Mouse (Mus musculus): ENCODE data around the gene Prkg1. TPM values are rescaled to one million over a fixed set of nuclear protein-coding genes. Genes with fewer than 3 reads are reported as not detected.

Prkg1 gene
- total and polyA plus RNA-seq, 3 experiments: not detected

- Histone ChIP-seq H3K4me1 (ENCODE audit: control insufficient read depth in 1 of 2, insufficient read depth in 2 of 2, low read length in 2 of 2) (no peaks in the 10 kb centered on the region), H3K4me3 (ENCODE audit: control insufficient read depth in 1 of 2, insufficient read depth in 1 of 2, low read depth in 2 of 2, low read length in 2 of 2) (no peak overlapping the region), H3K36me3 (ENCODE audit: control insufficient read depth in 1 of 2, insufficient read depth in 2 of 2, low read length in 2 of 2) (no peaks in the 10 kb centered on the region), H3K27me3 (ENCODE audit: control insufficient read depth in 1 of 2, insufficient read depth in 2 of 2, low read length in 2 of 2) (no peaks in the 10 kb centered on the region), H3K27ac (ENCODE audit: control insufficient read depth, low read depth, low read length) (no peak overlapping the region), H3K9me3 (replicated peaks; ENCODE audit: insufficient read depth, low read length) (no peaks in the 10 kb centered on the region), H3K9ac (ENCODE audit: control insufficient read depth, low read depth, low read length, poor library complexity, severe bottlenecking) (no peak overlapping the region), H3K79me2 (ENCODE audit: control insufficient read depth, insufficient read depth, low read length, poor library complexity) (no peaks in the 10 kb centered on the region)
- TF ChIP-seq USF1 (IDR thresholded peaks at IDR 0.05; ENCODE audit: low read depth, low read length) (no peak), POLR2A (IDR thresholded peaks at IDR 0.05; ENCODE audit: control insufficient read depth in 1 of 2, insufficient read depth in 1 of 2, low read depth in 1 of 2, low read length in 2 of 2, poor library complexity in 1 of 2) (no peak), CTCF (IDR thresholded peaks at IDR 0.05 in 2 of 3, conservative IDR thresholded peaks at IDR 0.05 in 1 of 3; ENCODE audit: control insufficient read depth in 1 of 3, insufficient read depth in 1 of 3, low read depth in 2 of 3, low read length in 3 of 3, poor library complexity in 1 of 3, severe bottlenecking in 1 of 3) (no peak), E2F4 (IDR thresholded peaks at IDR 0.05; ENCODE audit: borderline replicate concordance, low read depth, low read length) (no peak)
- DNase-seq (ENCODE audit: low read depth, low spot score): no peak
Observed at GRCm38 (mm10) chr19:30553740-30554139, 1211.1 kb downstream of the Prkg1 start.

GRCm38 (mm10) chr19:30552260-30552659 is 1212.6 kb downstream of the Prkg1 start:
- Histone ChIP-seq H3K27ac (ENCODE audit: control insufficient read depth, low read depth, low read length) (no peak overlapping the region), H3K27me3 (ENCODE audit: control insufficient read depth in 1 of 2, insufficient read depth in 2 of 2, low read length in 2 of 2) (no peaks in the 10 kb centered on the region), H3K36me3 (ENCODE audit: control insufficient read depth in 1 of 2, insufficient read depth in 2 of 2, low read length in 2 of 2) (no peaks in the 10 kb centered on the region), H3K4me3 (ENCODE audit: control insufficient read depth in 1 of 2, insufficient read depth in 1 of 2, low read depth in 2 of 2, low read length in 2 of 2) (no peak overlapping the region), H3K9me3 (replicated peaks; ENCODE audit: insufficient read depth, low read length) (no peaks in the 10 kb centered on the region), H3K9ac (ENCODE audit: control insufficient read depth, low read depth, low read length, poor library complexity, severe bottlenecking) (no peak overlapping the region), H3K4me1 (ENCODE audit: control insufficient read depth in 1 of 2, insufficient read depth in 2 of 2, low read length in 2 of 2) (no peaks in the 10 kb centered on the region), H3K79me2 (ENCODE audit: control insufficient read depth, insufficient read depth, low read length, poor library complexity) (no peaks in the 10 kb centered on the region)
- DNase-seq (ENCODE audit: low read depth, low spot score): no peak
- TF ChIP-seq KAT2A (conservative IDR thresholded peaks at IDR 0.05; ENCODE audit: low read depth, low read length) (no peak), RAD21 (IDR thresholded peaks at IDR 0.05; ENCODE audit: low read depth, low read length) (no peak), USF1 (IDR thresholded peaks at IDR 0.05; ENCODE audit: low read depth, low read length) (peak; percentile 59; the same call in 1 of the 2 replicates), MAZ (IDR thresholded peaks at IDR 0.05; ENCODE audit: low read depth, low read length) (no peak)

DNA sequence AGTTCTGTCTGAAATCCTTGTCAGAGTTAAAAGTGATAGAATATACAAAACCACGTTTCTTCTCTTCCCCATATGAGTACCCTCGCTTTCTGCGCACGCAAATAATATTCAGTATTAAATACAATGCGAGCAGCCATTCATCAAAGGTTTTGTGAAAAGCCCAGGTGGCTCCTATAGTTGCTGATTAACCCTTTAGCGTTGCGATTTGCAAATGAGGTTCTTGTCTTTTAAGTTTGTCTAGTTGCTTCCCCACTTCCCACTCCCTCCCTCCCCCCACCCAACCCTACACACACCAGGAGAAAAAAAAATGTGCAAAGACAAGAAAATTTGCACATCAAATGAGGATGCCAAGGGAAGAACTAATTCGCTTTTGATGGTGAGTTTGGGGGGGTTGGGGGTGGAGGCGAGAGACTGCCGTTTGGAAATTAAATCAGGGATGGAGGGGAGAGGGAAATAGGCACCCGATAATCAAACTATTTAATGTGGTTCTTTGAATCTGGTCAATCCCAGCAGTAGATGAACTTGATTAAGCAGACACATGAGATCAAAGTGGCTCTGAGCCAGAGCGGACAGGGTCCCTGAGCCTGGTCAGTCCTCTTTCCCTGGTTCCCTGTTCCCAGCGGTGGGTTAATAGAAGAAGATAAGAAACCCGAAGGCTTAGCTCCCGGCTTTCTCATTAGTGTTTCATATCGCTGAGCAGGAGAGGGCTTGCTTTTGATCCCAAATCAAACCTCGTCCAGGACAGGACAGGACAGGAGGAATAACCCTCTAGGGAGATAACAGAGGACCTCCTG is 1214.8 kb downstream of the Prkg1 start:
- no peak for TF ChIP-seq ZMIZ1 (IDR thresholded peaks at IDR 0.05; ENCODE audit: low read depth, low read length)
- no peak for TF ChIP-seq NRF1 (IDR thresholded peaks at IDR 0.05; ENCODE audit: insufficient read depth, low read depth, low read length, poor library complexity, severe bottlenecking)
- TF ChIP-seq ZKSCAN1 (IDR thresholded peaks at IDR 0.05; ENCODE audit: low read depth, low read length): no peak
- no peak for TF ChIP-seq BHLHE40 (IDR thresholded peaks at IDR 0.05; ENCODE audit: borderline replicate concordance, low read depth, low read length)
- no peak for TF ChIP-seq CHD1 (IDR thresholded peaks at IDR 0.05; ENCODE audit: low read depth, low read length)
- no peak for TF ChIP-seq POLR2A (IDR thresholded peaks at IDR 0.05; ENCODE audit: control insufficient read depth in 1 of 2, insufficient read depth in 1 of 2, low read depth in 1 of 2, low read length in 2 of 2, poor library complexity in 1 of 2)
- no peak for TF ChIP-seq UBTF (IDR thresholded peaks at IDR 0.05; ENCODE audit: borderline replicate concordance, insufficient read depth, low read depth, low read length)
- TF ChIP-seq MYB (IDR thresholded peaks at IDR 0.05; ENCODE audit: low read depth, low read length): no peak
- Histone ChIP-seq H3K9ac (ENCODE audit: control insufficient read depth, low read depth, low read length, poor library complexity, severe bottlenecking) (no peak overlapping the region), H3K4me3 (ENCODE audit: control insufficient read depth in 1 of 2, insufficient read depth in 1 of 2, low read depth in 2 of 2, low read length in 2 of 2) (no peak overlapping the region), H3K4me1 (ENCODE audit: control insufficient read depth in 1 of 2, insufficient read depth in 2 of 2, low read length in 2 of 2) (no peaks in the 10 kb centered on the region), H3K27me3 (ENCODE audit: control insufficient read depth in 1 of 2, insufficient read depth in 2 of 2, low read length in 2 of 2) (no peaks in the 10 kb centered on the region), H3K79me2 (ENCODE audit: control insufficient read depth, insufficient read depth, low read length, poor library complexity) (no peaks in the 10 kb centered on the region), H3K9me3 (replicated peaks; ENCODE audit: insufficient read depth, low read length) (no peaks in the 10 kb centered on the region), H3K36me3 (ENCODE audit: control insufficient read depth in 1 of 2, insufficient read depth in 2 of 2, low read length in 2 of 2) (no peaks in the 10 kb centered on the region), H3K27ac (ENCODE audit: control insufficient read depth, low read depth, low read length) (no peak overlapping the region)
- no peak for DNase-seq (ENCODE audit: low read depth, low spot score)

Data from MEL (cell line).